Mouse (Mus musculus) heart, postnatal 10 days (tissue): Measurements from ENCODE around the gene Fbxw5. TPM values are rescaled to one million over a fixed set of nuclear protein-coding genes. Genes with fewer than 3 reads are reported as not detected.

Source experiments
- total RNA-seq, 2 experiments: library from RNA; stranded (reverse); gene quantifications; 2 replicates each; pipeline ENCODE4 v1.2.3; 2021

The Fbxw5 gene
- total RNA-seq, 2 experiments from 2014 or later = 93.1 to 93.4 TPM

Other genes with a start within 250 kb of the Fbxw5 start
- gene Tmem203, start 245.3 kb upstream of the Fbxw5 start, total RNA-seq = 10 to 100 TPM; 16.4 to 18.2 TPM
- 1 to 10 TPM; 5.0 to 7.5 TPM for gene Tprn, start 238.1 kb upstream of the Fbxw5 start, total RNA-seq
- gene Ssna1, start 228.3 kb upstream of the Fbxw5 start, total RNA-seq = 10 to 100 TPM; 49.4 to 55.2 TPM
- 10 to 100 TPM; 48.6 to 54.0 TPM for gene Anapc2, start 228.3 kb upstream of the Fbxw5 start, total RNA-seq
- gene Tmem210, start 212.6 kb upstream of the Fbxw5 start, total RNA-seq = not detected
- not detected for gene Lrrc26, start 210.8 kb upstream of the Fbxw5 start, total RNA-seq
- gene Grin1, start 181.6 kb upstream of the Fbxw5 start, total RNA-seq = not detected
- 10 to 100 TPM; 28.2 TPM for gene Man1b1, start 168.4 kb upstream of the Fbxw5 start, total RNA-seq
- gene Dpp7, start 144.4 kb upstream of the Fbxw5 start, total RNA-seq = 1 to 10 TPM; 3.6 to 3.8 TPM
- 1 to 10 TPM; 7.1 to 9.4 TPM for gene Uap1l1, start 135.1 kb upstream of the Fbxw5 start, total RNA-seq
- gene Sapcd2, start 128.4 kb upstream of the Fbxw5 start, total RNA-seq = 1 to 10 TPM; 2.8 to 4.7 TPM
- gene Entpd2, start 104.9 kb upstream of the Fbxw5 start, total RNA-seq = 10 to 100 TPM; 14.9 to 17.2 TPM
- gene Npdc1, start 101.4 kb upstream of the Fbxw5 start, total RNA-seq = 10 to 100 TPM; 37.9 to 39.7 TPM
- gene Fut7, start 77.5 kb upstream of the Fbxw5 start, total RNA-seq = under 1 TPM in 1 of 2 experiments, not detected in 1; 0.12 TPM
- gene Abca2, start 72.0 kb upstream of the Fbxw5 start, total RNA-seq = 10 to 100 TPM; 21.2 to 21.9 TPM
- gene Clic3, start 43.9 kb upstream of the Fbxw5 start, total RNA-seq = 1 to 10 TPM; 3.3 to 3.7 TPM
- 10 to 100 TPM; 33.3 to 39.5 TPM for gene Paxx, start 39.7 kb upstream of the Fbxw5 start, total RNA-seq
- gene Ptgds, start 30.7 kb upstream of the Fbxw5 start, total RNA-seq = 100 to 1,000 TPM in 1 of 2 experiments, 10 to 100 TPM in 1; 75.1 to 110 TPM
- not detected for gene Lcn12, start 6.8 kb upstream of the Fbxw5 start, total RNA-seq
- under 1 TPM; 0.52 to 0.53 TPM for gene C8g, start 969 bp downstream of the Fbxw5 start, total RNA-seq
- 10 to 100 TPM; 16.1 to 18.3 TPM for gene Traf2, start 46.2 kb downstream of the Fbxw5 start, total RNA-seq
- 100 to 1,000 TPM; 188 to 189 TPM for gene Edf1, start 57.1 kb downstream of the Fbxw5 start, total RNA-seq
- 1 to 10 TPM; 1.8 to 2.2 TPM for gene Mamdc4, start 74.1 kb downstream of the Fbxw5 start, total RNA-seq
- 100 to 1,000 TPM in 1 of 2 experiments, 10 to 100 TPM in 1; 93.8 to 101 TPM for gene Phpt1, start 74.5 kb downstream of the Fbxw5 start, total RNA-seq
- gene Ajm1, start 81.0 kb downstream of the Fbxw5 start, total RNA-seq = under 1 TPM; 0.10 to 0.12 TPM
- gene Rabl6, start 107.8 kb downstream of the Fbxw5 start, total RNA-seq = 10 to 100 TPM; 49.4 to 57.6 TPM
- not detected for gene Ccdc183, start 116.9 kb downstream of the Fbxw5 start, total RNA-seq
- gene Tmem141, start 121.3 kb downstream of the Fbxw5 start, total RNA-seq = 10 to 100 TPM; 22.1 to 24.6 TPM
- 1 to 10 TPM; 2.7 to 3.7 TPM for gene Fcna, start 127.3 kb downstream of the Fbxw5 start, total RNA-seq
- 1 to 10 TPM in 1 of 2 experiments, under 1 TPM in 1; 0.99 to 1.0 TPM for gene Lcn8, start 152.4 kb downstream of the Fbxw5 start, total RNA-seq
- not detected for gene Lcn5, start 157.2 kb downstream of the Fbxw5 start, total RNA-seq
- not detected for gene Lcn6, start 176.0 kb downstream of the Fbxw5 start, total RNA-seq
- not detected for gene Lcn10, start 182.0 kb downstream of the Fbxw5 start, total RNA-seq
- not detected for gene Obp2a, start 199.3 kb downstream of the Fbxw5 start, total RNA-seq
- 10 to 100 TPM; 14.6 to 15.6 TPM for gene Bmyc, start 206.0 kb downstream of the Fbxw5 start, total RNA-seq
- gene Obp2b, start 236.3 kb downstream of the Fbxw5 start, total RNA-seq = not detected